Comparison of ENCODE assay signal across 8 mouse cellular contexts in the genomic region with DNA sequence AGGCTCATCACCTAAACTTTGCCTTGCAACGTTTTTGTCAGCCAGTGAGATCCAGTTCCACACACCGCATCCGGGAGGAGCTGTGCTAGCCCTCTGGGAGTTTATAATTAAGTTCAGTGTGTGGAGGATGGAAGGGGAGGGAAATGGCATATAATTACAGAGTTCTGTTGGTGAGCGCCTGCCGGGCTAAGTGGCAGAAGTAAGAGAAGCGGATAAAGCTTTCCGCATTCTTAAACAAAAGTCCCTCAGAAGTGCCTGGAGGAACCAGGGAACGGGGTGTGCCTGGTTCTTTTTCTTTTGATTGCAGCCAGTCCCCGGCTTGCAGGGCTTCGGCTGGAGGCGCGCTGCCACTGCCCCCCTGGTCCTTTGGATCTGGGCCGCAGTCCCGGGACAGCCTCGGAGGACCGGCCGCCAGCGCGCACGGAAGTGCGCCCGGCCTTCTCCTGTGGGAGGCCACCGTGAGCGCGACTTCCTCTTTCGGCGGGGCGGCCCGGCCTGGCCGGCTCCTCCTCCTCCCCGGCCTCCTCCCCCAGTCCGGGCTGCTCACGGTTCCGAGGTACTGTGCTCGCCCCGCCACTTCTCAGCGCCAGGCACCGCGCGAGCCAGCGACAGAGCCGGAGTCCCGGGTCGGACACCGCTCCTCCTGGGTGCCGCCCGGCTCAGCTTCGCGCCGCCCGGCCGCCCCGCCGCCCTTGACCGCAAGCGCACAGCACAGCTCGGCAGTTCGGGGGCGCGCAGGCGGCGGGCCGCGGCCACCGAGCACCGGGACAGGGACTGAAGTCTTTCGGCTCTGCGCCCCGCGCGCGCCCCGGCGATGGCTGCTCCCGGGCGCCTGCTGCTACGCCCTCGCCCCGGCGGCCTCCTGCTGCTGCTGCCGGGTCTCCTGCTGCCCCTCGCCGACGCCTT. TPM values are rescaled to one million over a fixed set of nuclear protein-coding genes. Genes with fewer than 3 reads are reported as not detected.
A peak's percentile ranks its signal among the peaks of the same experiment; 100 is the strongest.
DNase-seq lines count a peak whose midpoint lies in the region; ATAC-seq and TF ChIP-seq lines count a peak whose summit lies in the region.

Itgav (plus strand) TSS at position 477 of the 906 bp plus-strand sequence.

- H3K27me3 ChIP-seq in neural tube, embryonic 14.5 days (ENCODE audit: control insufficient read depth, insufficient read depth, low read length) = no peaks in the 10 kb centered on the region; the same call in 1 of the 2 replicates

- peak; percentile 74 for ATAC-seq in frontal cortex, adult (ENCODE audit: low TSS enrichment)
- ATAC-seq in neural tube, embryonic 14.5 days (ENCODE audit: low read depth) = peak; percentile 94

- H3K4me3 ChIP-seq in lung, adult 2 months (replicated peaks; ENCODE audit: extremely low read depth, low read depth, low read length) = peak within 1 kb of the TSS; percentile 77
- peak within 1 kb of the TSS; percentile 66 for H3K4me3 ChIP-seq in neural tube, embryonic 14.5 days (ENCODE audit: low read depth, low read length)

- no peak for TF ChIP-seq CTCF in lung, adult 2 months (IDR thresholded peaks at IDR 0.05; ENCODE audit: insufficient read depth, low read length)

- peak within 1 kb of the TSS; percentile 76 for H3K9ac ChIP-seq in neural tube, embryonic 14.5 days (replicated peaks; ENCODE audit: low read depth, low read length)

- no peaks in the 10 kb centered on the region for H3K9me3 ChIP-seq in neural tube, embryonic 14.5 days (ENCODE audit: control insufficient read depth, low read length)

- under 1% methylated on average over 79 of the region's 84 CpGs for WGBS in lung, adult 2 months
- under 1% methylated on average over 68 of the region's 84 CpGs for WGBS in neural tube, embryonic 14.5 days

- peak; percentile 72; the same call in 1 of the 2 replicates for TF ChIP-seq POLR2A in lung, adult 2 months (IDR thresholded peaks at IDR 0.05; ENCODE audit: borderline replicate concordance, extremely low read depth, low read depth, low read length)

- peak within 1 kb of the TSS; percentile 84 for H3K4me2 ChIP-seq in neural tube, embryonic 14.5 days (ENCODE audit: low read depth, low read length)

- H3K27ac ChIP-seq in neural tube, embryonic 14.5 days (ENCODE audit: low read depth, low read length) = peak within 1 kb of the TSS; percentile 78

- no peaks in the 10 kb centered on the region for H3K36me3 ChIP-seq in neural tube, embryonic 14.5 days (ENCODE audit: control insufficient read depth, insufficient read depth, low read length)

- H3K4me1 ChIP-seq in lung, adult 2 months (ENCODE audit: control insufficient read depth, insufficient read depth, low read length) = peaks cover 12% of the 10 kb centered on the region
- no peaks in the 10 kb centered on the region for H3K4me1 ChIP-seq in neural tube, embryonic 14.5 days (ENCODE audit: control insufficient read depth, insufficient read depth, low read length)

- DNase-seq in ES-CJ7 (ENCODE audit: low read depth, low spot score) = peak; percentile 67
- peak; percentile 87 for DNase-seq in cerebellum, adult 11-12 months
- peak; percentile 94 for DNase-seq in heart, postnatal 4 days
- DNase-seq in layer of hippocampus, adult 8-10 months (ENCODE audit: low spot score in 2 of 2) = peak; percentile 78 to 83
- peak; percentile 94 for DNase-seq in lung, adult 2 months
- DNase-seq in testis, postnatal 10 days (ENCODE audit: low spot score) = peak; percentile 90

RNA-seq across cellular contexts. Expression of gene Itgav, which starts in this region (rescaled TPM):
- total RNA-seq in heart, postnatal 4 days (2021) = 10 to 100 TPM; 57.2 to 64.7 TPM
- 10 to 100 TPM; 61.5 to 76.4 (median 72.2) TPM for total RNA-seq in layer of hippocampus, adult 8-10 months (2022)
- polyA plus RNA-seq in lung, adult 2 months (2012; rRNA removed) = 37.6 and 78.5 TPM in 2 replicates
- 32.9 and 37.0 TPM in 2 replicates for polyA plus RNA-seq in neural tube, embryonic 14.5 days (2014; fragmentation: Nextera tagmentation; extraction: Ambion mirVana)

Comparison
In these comparisons a context has a peak if more than half of its experiments do, and no peak if none do; other contexts are left out.
1. Peak in every context shown above with its lines: DNase-seq, ATAC-seq, H3K4me3 ChIP-seq and H3K27ac ChIP-seq.